Mouse (Mus musculus): ENCODE measurements around the gene Hbb-bs. TPM values are rescaled to one million over a fixed set of nuclear protein-coding genes. Genes with fewer than 3 reads are reported as not detected.

Gene Hbb-bs
- 108,653 and 122,218 TPM in 2 replicates for polyA plus RNA-seq (2012; rRNA removed)

DNA sequence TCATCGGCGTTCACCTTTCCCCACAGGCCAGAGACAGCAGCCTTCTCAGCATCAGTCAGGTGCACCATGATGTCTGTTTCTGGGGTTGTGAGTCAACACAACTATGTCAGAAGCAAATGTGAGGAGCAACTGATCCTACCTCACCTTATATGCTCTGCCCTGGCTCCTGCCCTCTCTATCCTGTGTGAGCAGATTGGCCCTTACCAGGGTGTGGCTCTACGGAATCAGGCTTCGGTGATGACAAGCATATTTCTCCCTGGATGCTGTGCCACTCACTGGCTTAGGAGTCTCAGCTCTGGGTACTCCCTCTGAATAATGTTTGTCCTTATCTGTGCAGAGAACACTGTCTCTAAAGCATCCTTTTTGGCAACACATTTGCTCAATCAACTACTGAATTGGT lies at the start of gene Hbb-bs:
Gene Hbb-bs (minus strand): TSS at position 289 of the 400 bp plus-strand sequence.

DNA sequence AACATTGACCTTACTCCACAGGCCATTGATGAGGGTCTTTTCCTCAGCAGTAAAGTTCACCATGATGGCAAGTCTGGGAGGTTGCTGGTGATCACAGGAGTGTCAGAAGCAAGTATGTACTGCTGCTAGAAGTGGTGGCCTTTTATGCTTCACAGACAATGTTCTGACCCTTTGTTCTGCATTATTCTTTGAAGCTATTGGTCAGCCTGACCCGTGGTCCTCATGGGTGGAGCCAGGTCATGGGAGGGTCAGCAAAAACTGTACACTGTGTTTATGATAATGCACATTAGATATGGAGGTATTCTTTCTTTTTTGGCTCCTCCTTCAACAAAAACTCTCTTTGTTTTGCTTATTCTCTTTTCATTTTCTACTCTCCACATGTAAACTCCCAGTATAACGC lies 25.2 kb upstream of the Hbb-bs start, which contains the start of gene Hbb-y:
Gene Hbb-y (minus strand): TSS at position 127 of the 400 bp plus-strand sequence.

DNA sequence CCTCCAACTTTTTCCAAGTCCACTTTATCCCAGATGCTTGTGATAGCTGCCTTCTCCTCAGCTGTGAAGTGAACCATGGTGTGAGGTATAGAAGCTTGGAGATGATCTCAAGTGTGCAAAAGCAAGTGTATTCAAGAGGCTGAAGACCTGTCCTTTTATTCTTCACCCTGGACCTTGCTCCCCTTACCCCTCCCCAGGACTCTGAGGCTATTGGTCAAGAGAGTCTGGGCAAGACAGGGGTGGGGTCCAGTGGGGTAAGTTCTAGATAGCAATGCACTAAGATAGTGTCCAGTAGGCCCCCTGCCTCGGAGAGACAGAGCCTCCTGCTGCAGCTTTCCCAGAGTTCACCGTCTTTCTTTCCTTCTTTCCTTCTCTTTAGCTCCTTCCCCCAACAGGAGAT lies 15.1 kb upstream of the Hbb-bs start, which contains the start of gene Hbb-bh1:
Gene Hbb-bh1 (minus strand): TSS at position 131 of the 400 bp plus-strand sequence.

DNA sequence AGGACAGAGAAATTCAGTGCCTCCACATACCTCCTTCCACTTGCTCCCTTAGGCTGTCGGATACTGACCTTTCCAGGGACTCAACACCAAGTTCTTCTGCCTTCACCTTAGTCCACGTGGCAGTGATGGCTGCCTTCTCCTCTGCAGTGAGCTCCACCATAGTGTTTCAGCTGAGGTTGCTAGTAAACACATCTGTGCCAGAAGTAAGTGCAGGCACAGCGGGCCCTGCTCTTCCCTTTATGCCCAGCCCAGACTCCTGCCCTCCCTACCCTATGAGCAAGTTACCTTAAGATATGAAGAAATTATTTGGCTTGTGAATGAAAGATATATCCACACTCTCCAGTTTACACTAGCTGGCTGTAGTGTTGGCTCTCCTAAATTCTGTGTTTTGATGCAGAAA lies 12.4 kb upstream of the Hbb-bs start, which contains the start of gene Hbb-bh2:
Gene Hbb-bh2 (minus strand): TSS at position 253 of the 400 bp plus-strand sequence.

DNA sequence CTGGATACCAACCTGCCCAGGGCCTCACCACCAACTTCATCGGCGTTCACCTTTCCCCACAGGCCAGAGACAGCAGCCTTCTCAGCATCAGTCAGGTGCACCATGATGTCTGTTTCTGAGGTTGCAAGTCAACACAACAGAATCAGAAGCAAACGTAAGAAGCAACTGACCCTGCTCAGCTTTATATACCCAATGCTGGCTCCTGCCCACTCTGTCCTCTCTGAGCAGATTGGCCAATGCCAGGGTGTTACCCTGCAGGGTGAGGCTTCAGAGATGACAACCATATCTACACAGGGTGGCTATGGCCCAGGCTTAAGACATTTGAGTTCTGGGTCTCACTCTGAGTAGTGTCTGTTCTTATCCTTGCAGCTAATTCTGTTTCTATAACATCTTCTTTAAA lies 14.1 kb downstream of the Hbb-bs start, which contains the start of gene Hbb-bt:
Gene Hbb-bt (minus strand): TSS at position 231 of the 400 bp plus-strand sequence.

DNA sequence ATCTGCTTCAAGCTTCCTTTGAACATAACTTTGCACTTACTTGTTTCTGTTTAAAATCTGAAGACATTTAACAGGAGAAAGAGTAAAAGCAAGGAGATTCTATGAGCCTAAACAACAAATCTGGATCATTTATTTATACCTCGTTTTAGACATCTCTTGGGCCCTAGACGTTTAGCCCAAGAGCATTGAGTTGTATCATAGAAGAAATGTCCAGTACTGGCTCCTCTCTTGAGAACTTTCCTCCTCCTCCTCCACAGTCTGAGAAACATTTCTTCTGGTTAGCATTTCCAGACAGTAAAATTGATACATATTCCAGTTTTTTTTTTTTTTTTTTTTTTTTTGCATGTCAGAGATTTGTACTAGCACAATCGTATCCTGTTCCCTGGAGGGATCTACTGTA lies 36.2 kb downstream of the Hbb-bs start, which contains the start of gene Olfr67:
Gene Olfr67 (minus strand): TSS at position 101 of the 400 bp plus-strand sequence.

DNA sequence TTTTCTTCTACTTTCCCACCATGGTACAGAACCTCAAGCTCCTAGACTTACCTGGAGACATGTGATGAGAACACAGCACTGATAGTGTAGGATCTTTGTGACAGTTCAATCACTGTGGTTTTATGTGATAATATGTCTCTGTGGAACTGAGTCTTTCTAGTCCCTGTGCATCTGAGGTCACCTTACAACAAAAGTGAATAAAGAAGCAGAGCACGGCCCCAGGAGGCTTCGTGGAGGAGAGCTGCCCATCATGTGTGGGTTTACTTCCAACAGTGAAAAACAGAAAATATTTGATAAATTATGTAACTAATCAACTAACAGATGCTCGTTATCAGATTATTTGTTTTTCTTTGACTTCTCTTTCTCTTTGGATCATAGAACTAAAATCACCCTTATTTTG lies 48.3 kb downstream of the Hbb-bs start, which contains the start of gene Olfr68:
Gene Olfr68 (minus strand): TSS at position 101 of the 400 bp plus-strand sequence.

Other genes starting within 250 kb of the Hbb-bs start
- gene Olfr618, start 238.0 kb downstream of the Hbb-bs start, polyA plus RNA-seq (2012; rRNA removed), result not detected in 2 replicates
- gene Olfr619, start 227.5 kb downstream of the Hbb-bs start, polyA plus RNA-seq (2012; rRNA removed), result not detected in 2 replicates
- not detected in 2 replicates for gene Olfr620, start 215.6 kb downstream of the Hbb-bs start, polyA plus RNA-seq (2012; rRNA removed)
- gene Olfr622, start 185.4 kb downstream of the Hbb-bs start, polyA plus RNA-seq (2012; rRNA removed), result 0.02 TPM in 1 of 2 replicates, not detected in the other
- gene Olfr623, start 164.4 kb downstream of the Hbb-bs start, polyA plus RNA-seq (2012; rRNA removed), result not detected in 2 replicates
- 0.01 TPM in 2 replicates for gene Olfr624, start 156.9 kb downstream of the Hbb-bs start, polyA plus RNA-seq (2012; rRNA removed)
- gene Olfr625-ps1, start 145.4 kb downstream of the Hbb-bs start, polyA plus RNA-seq (2012; rRNA removed), result not detected in 2 replicates
- not detected in 2 replicates for gene Olfr243, start 113.4 kb downstream of the Hbb-bs start, polyA plus RNA-seq (2012; rRNA removed)
- not detected in 2 replicates for gene Olfr628, start 97.7 kb downstream of the Hbb-bs start, polyA plus RNA-seq (2012; rRNA removed)
- 0.03 and 0.10 TPM in 2 replicates for gene Olfr629, start 83.2 kb downstream of the Hbb-bs start, polyA plus RNA-seq (2012; rRNA removed)
- gene Olfr630, start 70.8 kb downstream of the Hbb-bs start, polyA plus RNA-seq (2012; rRNA removed), result 0.01 and 0.02 TPM in 2 replicates
- 0.03 TPM in 1 of 2 replicates, not detected in the other for gene Olfr69, start 56.5 kb downstream of the Hbb-bs start, polyA plus RNA-seq (2012; rRNA removed)
- 0.04 and 0.08 TPM in 2 replicates for gene Olfr68, start 48.4 kb downstream of the Hbb-bs start, polyA plus RNA-seq (2012; rRNA removed)
- 0.01 TPM in 2 replicates for gene Olfr67, start 36.3 kb downstream of the Hbb-bs start, polyA plus RNA-seq (2012; rRNA removed)
- gene Hbb-bt, start 14.1 kb downstream of the Hbb-bs start, polyA plus RNA-seq (2012; rRNA removed), result 28,363 and 31,511 TPM in 2 replicates
- not detected in 2 replicates for gene Hbb-bh2, start 12.4 kb upstream of the Hbb-bs start, polyA plus RNA-seq (2012; rRNA removed)
- gene Hbb-bh1, start 15.1 kb upstream of the Hbb-bs start, polyA plus RNA-seq (2012; rRNA removed), result 3.5 and 3.6 TPM in 2 replicates
- gene Hbb-y, start 25.1 kb upstream of the Hbb-bs start, polyA plus RNA-seq (2012; rRNA removed), result 8.8 and 9.9 TPM in 2 replicates
- gene Olfr66, start 58.2 kb upstream of the Hbb-bs start, polyA plus RNA-seq (2012; rRNA removed), result not detected in 2 replicates
- gene Olfr64, start 66.4 kb upstream of the Hbb-bs start, polyA plus RNA-seq (2012; rRNA removed), result not detected in 2 replicates
- not detected in 2 replicates for gene Olfr65, start 75.4 kb upstream of the Hbb-bs start, polyA plus RNA-seq (2012; rRNA removed)
- gene Olfr631, start 100.7 kb upstream of the Hbb-bs start, polyA plus RNA-seq (2012; rRNA removed), result 0.23 and 0.30 TPM in 2 replicates
- 0.49 and 0.53 TPM in 2 replicates for gene Olfr632, start 106.3 kb upstream of the Hbb-bs start, polyA plus RNA-seq (2012; rRNA removed)
- gene Olfr633, start 116.3 kb upstream of the Hbb-bs start, polyA plus RNA-seq (2012; rRNA removed), result 0.01 TPM in 1 of 2 replicates, not detected in the other
- gene Olfr635, start 143.1 kb upstream of the Hbb-bs start, polyA plus RNA-seq (2012; rRNA removed), result 0.01 TPM in 1 of 2 replicates, not detected in the other
- gene Olfr638, start 170.7 kb upstream of the Hbb-bs start, polyA plus RNA-seq (2012; rRNA removed), result 0.04 TPM in 1 of 2 replicates, not detected in the other
- gene Olfr639, start 189.2 kb upstream of the Hbb-bs start, polyA plus RNA-seq (2012; rRNA removed), result not detected in 2 replicates
- not detected in 2 replicates for gene Olfr640, start 197.5 kb upstream of the Hbb-bs start, polyA plus RNA-seq (2012; rRNA removed)
- gene Olfr641, start 207.3 kb upstream of the Hbb-bs start, polyA plus RNA-seq (2012; rRNA removed), result not detected in 2 replicates
- gene Olfr642, start 224.6 kb upstream of the Hbb-bs start, polyA plus RNA-seq (2012; rRNA removed), result not detected in 2 replicates
- gene 4930516K23Rik, start 233.3 kb upstream of the Hbb-bs start, polyA plus RNA-seq (2012; rRNA removed), result not detected in 2 replicates
- gene Olfr644, start 243.8 kb upstream of the Hbb-bs start, polyA plus RNA-seq (2012; rRNA removed), result not detected in 2 replicates

All from liver, embryonic 18 days (tissue).